Mouse (Mus musculus) midbrain, embryonic 12.5 days (tissue): ENCODE measurements around the gene Zmynd15. TPM values are rescaled to one million over a fixed set of nuclear protein-coding genes. Genes with fewer than 3 reads are reported as not detected.
A peak's percentile ranks its signal among the peaks of the same experiment; 100 is the strongest.
"Not testable (repeated sequence)": the region's sequence is repeated elsewhere in the genome, so short reads cannot be mapped to it uniquely, and the experiment has no call there.

ENCODE experiments used
- ATAC-seq: fragments of 200-750 bp; cut with Nextera tagmentation; 2 replicates; pipeline ENCODE4 v1.8.0; 2017; ENCODE audit warnings: low read depth, moderate TSS enrichment, moderate library complexity; ENCODE audit not compliant: low FRiP score
- H3K27ac ChIP-seq: fragments of 300-500 bp; sonication (generic); replicated peaks from 2 replicates; pipeline ENCODE4 v1.5.1; 2016; ENCODE audit warnings: mild to moderate bottlenecking
- H3K27me3 ChIP-seq: fragments of 300-500 bp; sonication (generic); 2 replicates; pipeline ENCODE4 v1.6.1; 2016; ENCODE audit warnings: mild to moderate bottlenecking
- H3K36me3 ChIP-seq: fragments of 300-500 bp; sonication (generic); 2 replicates; pipeline ENCODE4 v1.6.1; 2016
- H3K4me1 ChIP-seq: fragments of 300-500 bp; sonication (generic); 2 replicates; pipeline ENCODE4 v1.6.1; 2016
- H3K4me2 ChIP-seq: fragments of 300-500 bp; sonication (generic); replicated peaks from 2 replicates; pipeline ENCODE4 v1.6.1; 2016; ENCODE audit warnings: mild to moderate bottlenecking, moderate library complexity
- H3K4me3 ChIP-seq: fragments of 300-500 bp; sonication (generic); 2 replicates; pipeline ENCODE4 v1.5.1; 2016; ENCODE audit warnings: mild to moderate bottlenecking
- H3K9ac ChIP-seq: fragments of 300-500 bp; sonication (generic); replicated peaks from 2 replicates; pipeline ENCODE4 v1.6.1; 2016; ENCODE audit warnings: mild to moderate bottlenecking, moderate library complexity
- H3K9me3 ChIP-seq: fragments of 300-500 bp; sonication (generic); 2 replicates; pipeline ENCODE4 v1.6.1; 2016; ENCODE audit warnings: mild to moderate bottlenecking
- WGBS: fragments of 180-500 bp; shearing (Covaris S2); methylation state at CpG from one replicate; pipeline ENCODE4 v1.1.7; 2016; 5-methylcytosine and 5-hydroxymethylcytosine counted together
- polyA plus RNA-seq: library from polyadenylated mRNA; unstranded; fragments of >200 nt; fragmentation: Nextera tagmentation; extraction: Ambion mirVana; gene quantifications from 2 replicates; pipeline ENCODE4 v1.2.1, GENCODE M21; 2016

Gene Zmynd15
- polyA plus RNA-seq, 1 experiment from 2014 or later, result 0.33 TPM

- ATAC-seq, result peak; percentile 98
- peaks cover 16% of the 10 kb centered on the region for H3K4me1 ChIP-seq
- H3K27me3 ChIP-seq, result no peaks in the 10 kb centered on the region
- peak within 1 kb of the TSS; percentile 96 for H3K27ac ChIP-seq
- peak within 1 kb of the TSS; percentile 75 for H3K9ac ChIP-seq
- under 1% methylated on average over 46 of the region's 46 CpGs for WGBS
- H3K4me3 ChIP-seq, result peak within 1 kb of the TSS; percentile 68
- peak within 1 kb of the TSS; percentile 65 for H3K4me2 ChIP-seq
- H3K9me3 ChIP-seq, result no peaks in the 10 kb centered on the region
- peaks cover 4% of the 10 kb centered on the region; the same call in 1 of the 2 replicates for H3K36me3 ChIP-seq
Measured at GRCm38 (mm10) chr11:70451797-70452498, 7.3 kb upstream of the Zmynd15 start, which contains the start of gene Med11. Med11 (plus strand) TSS chr11:70451919.

- Histone ChIP-seq H3K27me3 (peaks cover under 1% of the 10 kb centered on the region), H3K36me3 (peaks cover 4% of the 10 kb centered on the region; the same call in 1 of the 2 replicates), H3K9me3 (no peaks in the 10 kb centered on the region), H3K4me3 (no peak overlapping the region), H3K4me2 (peak overlapping the region; percentile 65; the same call in 1 of the 2 replicates), H3K4me1 (peaks cover 16% of the 10 kb centered on the region), H3K27ac (no peak overlapping the region), H3K9ac (0 out of 2 replicates have a peak overlapping the region, but pooled peaks have one; percentile 24)
- 92% methylated on average over 9 of the region's 9 CpGs for WGBS
- no peak for ATAC-seq
Measured at GRCm38 (mm10) chr11:70453261-70454044, 5.8 kb upstream of the Zmynd15 start.

- Histone ChIP-seq H3K9me3 (no peaks in the 10 kb centered on the region), H3K4me3 (peak within 1 kb of the TSS; percentile 43), H3K4me1 (peaks cover 10% of the 10 kb centered on the region), H3K36me3 (no peaks in the 10 kb centered on the region), H3K27ac (no peak within 1 kb of the TSS), H3K4me2 (peak within 1 kb of the TSS; percentile 70), H3K9ac (peak within 1 kb of the TSS; percentile 52), H3K27me3 (peaks cover 51% of the 10 kb centered on the region)
- WGBS, result 6% methylated on average over 30 of the region's 30 CpGs
- ATAC-seq, result no peak
Measured at GRCm38 (mm10) chr11:70459601-70460101, 418 bp downstream of the Zmynd15 start, which contains the start of gene Cxcl16. Cxcl16 (minus strand) TSS chr11:70459984.

GRCm38 (mm10) chr11:70463970-70464369, 4.7 kb downstream of the Zmynd15 start:
- H3K27me3 ChIP-seq, result peaks cover 73% of the 10 kb centered on the region

GRCm38 (mm10) chr11:70465211-70465610, 6.0 kb downstream of the Zmynd15 start:
- ATAC-seq, result no peak
- WGBS, result 23% methylated on average over 16 of the region's 16 CpGs
- H3K27me3 ChIP-seq, result peaks cover 60% of the 10 kb centered on the region
- peak overlapping the region; percentile 11; the same call in 1 of the 2 replicates for H3K4me3 ChIP-seq
- H3K4me2 ChIP-seq, result peak overlapping the region; percentile 31
- no peak overlapping the region for H3K27ac ChIP-seq
- peaks cover 9% of the 10 kb centered on the region; the same call in 1 of the 2 replicates for H3K4me1 ChIP-seq
- 0 out of 2 replicates have a peak overlapping the region, but pooled peaks have one; percentile 1 for H3K9ac ChIP-seq
- no peaks in the 10 kb centered on the region for H3K9me3 ChIP-seq
- no peaks in the 10 kb centered on the region for H3K36me3 ChIP-seq

More at GRCm38 (mm10) chr11:70463970-70464369, 4.7 kb downstream of the Zmynd15 start:
- Histone ChIP-seq H3K4me1 (peaks cover 17% of the 10 kb centered on the region), H3K4me3 (no peak overlapping the region), H3K4me2 (no peak overlapping the region), H3K27ac (no peak overlapping the region), H3K9me3 (no peaks in the 10 kb centered on the region), H3K36me3 (no peaks in the 10 kb centered on the region), H3K9ac (no peak overlapping the region)
- ATAC-seq, result no peak
- WGBS, result 78% methylated on average over 5 of the region's 5 CpGs

GRCm38 (mm10) chr11:70465824-70466223, 6.6 kb downstream of the Zmynd15 start:
- 0 out of 2 replicates have a peak overlapping the region, but pooled peaks have one; percentile 9 for H3K4me3 ChIP-seq
- WGBS, result 16% methylated on average over 23 of the region's 23 CpGs
- H3K27me3 ChIP-seq, result peaks cover 54% of the 10 kb centered on the region
- ATAC-seq, result no peak
- H3K4me1 ChIP-seq, result peaks cover 9% of the 10 kb centered on the region; the same call in 1 of the 2 replicates
- no peaks in the 10 kb centered on the region for H3K9me3 ChIP-seq
- no peaks in the 10 kb centered on the region for H3K36me3 ChIP-seq
- H3K9ac ChIP-seq, result no peak overlapping the region
- H3K27ac ChIP-seq, result no peak overlapping the region
- peak overlapping the region; percentile 31 for H3K4me2 ChIP-seq

GRCm38 (mm10) chr11:70467902-70468619, 8.8 kb downstream of the Zmynd15 start:
- H3K9ac ChIP-seq, result no peak overlapping the region
- H3K9me3 ChIP-seq, result no peaks in the 10 kb centered on the region
- no peak overlapping the region for H3K4me3 ChIP-seq
- peaks cover 9% of the 10 kb centered on the region; the same call in 1 of the 2 replicates for H3K4me1 ChIP-seq
- H3K27me3 ChIP-seq, result peaks cover 43% of the 10 kb centered on the region
- ATAC-seq, result no peak
- no peaks in the 10 kb centered on the region for H3K36me3 ChIP-seq
- WGBS, result 90% methylated on average over 5 of the region's 5 CpGs
- H3K4me2 ChIP-seq, result no peak overlapping the region
- H3K27ac ChIP-seq, result no peak overlapping the region

GRCm38 (mm10) chr11:70469764-70470163, 10.5 kb downstream of the Zmynd15 start:
- no peaks in the 10 kb centered on the region for H3K36me3 ChIP-seq
- H3K9me3 ChIP-seq, result no peaks in the 10 kb centered on the region
- WGBS, result 85% methylated on average over 3 of the region's 3 CpGs
- no peak overlapping the region for H3K4me3 ChIP-seq
- H3K4me2 ChIP-seq, result no peak overlapping the region
- no peak overlapping the region for H3K27ac ChIP-seq
- H3K4me1 ChIP-seq, result peaks cover 9% of the 10 kb centered on the region; the same call in 1 of the 2 replicates
- H3K27me3 ChIP-seq, result peaks cover 27% of the 10 kb centered on the region
- H3K9ac ChIP-seq, result no peak overlapping the region
- ATAC-seq, result no peak

- no peak for ATAC-seq
- H3K9ac ChIP-seq, result no peak overlapping the region
- H3K9me3 ChIP-seq, result no peaks in the 10 kb centered on the region
- H3K4me2 ChIP-seq, result no peak overlapping the region
- H3K4me1 ChIP-seq, result no peaks in the 10 kb centered on the region
- H3K27me3 ChIP-seq, result no peaks in the 10 kb centered on the region
- no peak overlapping the region for H3K4me3 ChIP-seq
- no peaks in the 10 kb centered on the region for H3K36me3 ChIP-seq
- H3K27ac ChIP-seq, result no peak overlapping the region
Measured at GRCm38 (mm10) chr11:70472716-70473115, 13.5 kb downstream of the Zmynd15 start.

- ATAC-seq, H3K4me3 ChIP-seq, H3K36me3 ChIP-seq, H3K27me3 ChIP-seq, H3K4me1 ChIP-seq, H3K9ac ChIP-seq, H3K9me3 ChIP-seq, H3K27ac ChIP-seq, H3K4me2 ChIP-seq: not testable (repeated sequence)
- WGBS, result 85% methylated on average over 5 of the region's 5 CpGs
Measured at GRCm38 (mm10) chr11:70473291-70473690, 14.1 kb downstream of the Zmynd15 start.

- H3K9ac ChIP-seq, result no peak overlapping the region
- no peak overlapping the region for H3K4me2 ChIP-seq
- H3K4me3 ChIP-seq, result no peak overlapping the region
- no peak for ATAC-seq
- H3K36me3 ChIP-seq, result no peaks in the 10 kb centered on the region
- H3K4me1 ChIP-seq, result no peaks in the 10 kb centered on the region
- no peaks in the 10 kb centered on the region for H3K9me3 ChIP-seq
- 80% methylated on average over 12 of the region's 12 CpGs for WGBS
- no peak overlapping the region for H3K27ac ChIP-seq
- no peaks in the 10 kb centered on the region for H3K27me3 ChIP-seq
Measured at GRCm38 (mm10) chr11:70474872-70475534, 15.8 kb downstream of the Zmynd15 start.
